Mouse (Mus musculus) liver, postnatal 0 days (tissue): ENCODE results near the gene Tnfrsf19. TPM values are rescaled to one million over a fixed set of nuclear protein-coding genes. Genes with fewer than 3 reads are reported as not detected.

Experiments
- ATAC-seq: fragments of 200-750 bp; cut with Nextera tagmentation; 2 replicates; pipeline ENCODE4 v1.8.0; 2017; ENCODE audit warnings: mild to moderate bottlenecking, moderate library complexity
- DNase-seq: peaks from one replicate; pipeline ENCODE4 v3.0.0-alpha.2; 2016
- H3K27ac ChIP-seq: fragments of 300-500 bp; sonication (generic); 2 replicates; pipeline ENCODE4 v1.5.1; 2014; ENCODE audit warnings: antibody characterized with exemption, moderate library complexity, mild to moderate bottlenecking, low read depth
- H3K27me3 ChIP-seq: fragments of 300-500 bp; sonication (generic); 2 replicates; pipeline ENCODE4 v1.6.1; 2014; ENCODE audit warnings: low read length, control low read depth, mixed read lengths; ENCODE audit not compliant: insufficient read depth
- H3K36me3 ChIP-seq: fragments of 300-500 bp; sonication (generic); replicated peaks from 2 replicates; pipeline ENCODE4 v1.6.1; 2014; ENCODE audit warnings: mild to moderate bottlenecking, control low read depth, low read length, moderate library complexity, mixed read lengths; ENCODE audit not compliant: insufficient read depth
- H3K4me1 ChIP-seq: fragments of 300-500 bp; sonication (generic); 2 replicates; pipeline ENCODE4 v1.6.1; 2014; ENCODE audit warnings: antibody characterized with exemption, mild to moderate bottlenecking, control low read depth; ENCODE audit not compliant: insufficient read depth
- H3K4me2 ChIP-seq: fragments of 300-500 bp; sonication (generic); 2 replicates; pipeline ENCODE4 v1.6.1; 2014; ENCODE audit warnings: low read depth, mild to moderate bottlenecking, low read length, moderate library complexity, mixed read lengths
- H3K4me3 ChIP-seq: fragments of 300-500 bp; sonication (generic); 2 replicates; pipeline ENCODE4 v1.5.1; 2014; ENCODE audit warnings: low read depth, low read length
- H3K9ac ChIP-seq: fragments of 300-500 bp; sonication (generic); replicated peaks from 2 replicates; pipeline ENCODE4 v1.6.1; 2014; ENCODE audit warnings: mild to moderate bottlenecking, moderate library complexity
- H3K9me3 ChIP-seq: fragments of 300-500 bp; sonication (generic); 2 replicates; pipeline ENCODE4 v1.6.1; 2016; ENCODE audit warnings: mild to moderate bottlenecking, control low read depth, low read length, mixed read lengths
- CTCF ChIP-seq: sonication (generic); IDR thresholded peaks from 2 replicates; pipeline ENCODE4 v1.5.1; 2016; ENCODE audit warnings: antibody characterized with exemption, low read depth
- EP300 ChIP-seq: IDR thresholded peaks from 2 replicates; pipeline ENCODE4 v1.6.1; 2016; ENCODE audit warnings: antibody characterized with exemption, low read depth, mild to moderate bottlenecking
- WGBS: fragments of 180-500 bp; shearing (Covaris S2); extraction: QIAGEN DNeasy Blood & Tissue Kit; methylation state at CpG from one replicate; pipeline ENCODE4 v1.1.7; 2014; ENCODE audit not compliant: insufficient replicate concordance; 5-methylcytosine and 5-hydroxymethylcytosine counted together
- polyA plus RNA-seq: library from polyadenylated mRNA; unstranded; fragments of >200 nt; fragmentation: Nextera tagmentation; extraction: Ambion mirVana; gene quantifications from 2 replicates; pipeline ENCODE4 v1.2.1, GENCODE M21; 2015

The Tnfrsf19 gene
- polyA plus RNA-seq, 1 experiment from 2014 or later: 2.4 TPM

GRCm38 (mm10) chr14:60982126-60982525 lies 64.2 kb downstream of the Tnfrsf19 start:
- H3K9me3 ChIP-seq: no peaks in the 10 kb centered on the region
- no peak overlapping the region for H3K9ac ChIP-seq
- H3K27me3 ChIP-seq: no peaks in the 10 kb centered on the region
- H3K4me1 ChIP-seq: peaks cover 14% of the 10 kb centered on the region
- H3K4me3 ChIP-seq: no peak overlapping the region
- TF ChIP-seq EP300: no peak
- no peak overlapping the region for H3K27ac ChIP-seq
- H3K36me3 ChIP-seq: no peaks in the 10 kb centered on the region
- no peak overlapping the region for H3K4me2 ChIP-seq
- no peak for ATAC-seq
- DNase-seq: no peak

- Histone ChIP-seq H3K9ac (no peak overlapping the region), H3K4me3 (no peak overlapping the region), H3K9me3 (no peaks in the 10 kb centered on the region), H3K27me3 (no peaks in the 10 kb centered on the region), H3K4me1 (peaks cover 14% of the 10 kb centered on the region), H3K27ac (peak overlapping the region; percentile 13; the same call in 1 of the 2 replicates), H3K4me2 (no peak overlapping the region), H3K36me3 (no peaks in the 10 kb centered on the region)
- WGBS: 78% methylated on average over 5 of the region's 5 CpGs
- DNase-seq: no peak
- peak; percentile 37; the same call in 1 of the 2 replicates for ATAC-seq
- TF ChIP-seq CTCF (no peak), EP300 (no peak)
Measured at GRCm38 (mm10) chr14:60980244-60980887, 65.9 kb downstream of the Tnfrsf19 start.

GRCm38 (mm10) chr14:60978129-60978528 lies 68.2 kb downstream of the Tnfrsf19 start:
- Histone ChIP-seq H3K9ac (no peak overlapping the region), H3K27ac (no peak overlapping the region), H3K4me2 (no peak overlapping the region), H3K27me3 (no peaks in the 10 kb centered on the region), H3K4me1 (peaks cover 7% of the 10 kb centered on the region; the same call in 1 of the 2 replicates), H3K4me3 (no peak overlapping the region), H3K36me3 (no peaks in the 10 kb centered on the region), H3K9me3 (no peaks in the 10 kb centered on the region)
- no peak for DNase-seq
- ATAC-seq: no peak
- TF ChIP-seq CTCF: no peak
- TF ChIP-seq EP300: no peak
- 73% methylated on average over 6 of the region's 6 CpGs for WGBS

GRCm38 (mm10) chr14:60976231-60976630 lies 70.1 kb downstream of the Tnfrsf19 start:
- H3K27ac ChIP-seq: peak overlapping the region; percentile 90
- no peak overlapping the region for H3K4me3 ChIP-seq
- 0 out of 2 replicates have a peak, but pooled peaks cover 5% of the 10 kb centered on the region for H3K4me1 ChIP-seq
- no peak for TF ChIP-seq EP300
- no peak for TF ChIP-seq CTCF
- no peaks in the 10 kb centered on the region for H3K27me3 ChIP-seq
- H3K9ac ChIP-seq: no peak overlapping the region
- no peaks in the 10 kb centered on the region for H3K9me3 ChIP-seq
- ATAC-seq (no peak), DNase-seq (no peak)
- H3K4me2 ChIP-seq: no peak overlapping the region
- 71% methylated on average over 3 of the region's 3 CpGs for WGBS
- H3K36me3 ChIP-seq: no peaks in the 10 kb centered on the region

DNA sequence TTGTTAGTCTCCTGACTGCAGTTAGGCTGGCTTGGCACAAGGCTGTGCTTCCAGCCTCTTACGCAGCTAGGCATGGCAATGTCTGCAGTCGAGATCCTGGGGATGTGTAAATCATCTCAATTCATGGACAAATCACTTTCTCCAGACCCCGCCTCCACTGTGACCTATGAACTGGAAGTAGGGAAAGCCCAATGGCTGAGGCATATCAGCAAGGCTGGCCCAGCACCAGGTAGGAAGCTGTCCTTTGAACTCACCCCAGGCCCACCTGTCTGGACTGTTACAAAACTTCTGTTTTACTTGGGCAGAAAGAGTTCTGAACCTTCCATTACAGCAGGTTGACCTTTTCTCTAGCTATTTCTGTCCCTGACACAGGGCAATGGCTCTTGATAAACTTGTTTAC lies 70.6 kb downstream of the Tnfrsf19 start:
- TF ChIP-seq EP300 (peak; percentile 66), CTCF (no peak)
- 51% methylated on average over 3 of the region's 3 CpGs for WGBS
- Histone ChIP-seq H3K4me3 (no peak overlapping the region), H3K4me2 (no peak overlapping the region), H3K9me3 (no peaks in the 10 kb centered on the region), H3K4me1 (0 out of 2 replicates have a peak, but pooled peaks cover 1% of the 10 kb centered on the region), H3K36me3 (0 out of 2 replicates have a peak, but pooled peaks cover under 1% of the 10 kb centered on the region), H3K9ac (no peak overlapping the region), H3K27me3 (no peaks in the 10 kb centered on the region), H3K27ac (peak overlapping the region; percentile 90)
- DNase-seq: peak; percentile 56
- peak; percentile 97 for ATAC-seq

- no peak for ATAC-seq
- WGBS: 84% methylated on average over 9 of the region's 9 CpGs
Measured at GRCm38 (mm10) chr14:60970961-60971360, 75.3 kb downstream of the Tnfrsf19 start.

More at GRCm38 (mm10) chr14:60970961-60971360, 75.3 kb downstream of the Tnfrsf19 start:
- TF ChIP-seq EP300 (no peak), CTCF (no peak)
- Histone ChIP-seq H3K27me3 (no peaks in the 10 kb centered on the region), H3K9me3 (no peaks in the 10 kb centered on the region), H3K4me3 (no peak overlapping the region), H3K9ac (no peak overlapping the region), H3K4me2 (no peak overlapping the region), H3K4me1 (no peaks in the 10 kb centered on the region), H3K36me3 (0 out of 2 replicates have a peak, but pooled peaks cover 2% of the 10 kb centered on the region), H3K27ac (no peak overlapping the region)
- DNase-seq: no peak
